Mouse (Mus musculus) cerebellum, adult 11 months (tissue): ENCODE results near the gene Pik3c2a.
"Not testable (repeated sequence)": the region's sequence is repeated elsewhere in the genome, so short reads cannot be mapped to it uniquely, and the experiment has no call there.

Source experiments
- DNase-seq: peaks from one replicate; pipeline ENCODE4 v3.0.0; 2022

The Pik3c2a gene

GRCm38 (mm10) chr7:116379181-116379580, 64.1 kb downstream of the Pik3c2a start:
- DNase-seq: not testable (repeated sequence)

DNA sequence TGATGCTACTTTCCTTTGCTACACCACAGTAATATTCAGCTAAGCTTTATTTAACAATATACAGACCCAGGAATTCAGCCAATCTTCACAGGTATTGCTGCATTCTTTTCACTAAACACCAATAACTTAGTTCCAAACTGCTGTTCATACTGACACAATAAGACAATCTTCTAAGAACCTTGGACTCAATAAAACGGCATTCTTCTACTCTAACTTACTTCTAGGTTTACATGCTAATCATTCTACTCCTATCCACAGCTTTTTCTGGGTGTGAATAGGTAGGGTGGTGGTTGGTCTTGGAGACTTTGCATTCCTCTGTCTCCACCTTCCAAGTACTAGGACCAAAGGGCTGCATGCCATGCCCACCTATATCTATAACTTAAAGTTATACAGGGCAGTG, 69.0 kb downstream of the Pik3c2a start:
- DNase-seq: no peak

GRCm38 (mm10) chr7:116336226-116336625, 107.0 kb downstream of the Pik3c2a start:
- DNase-seq: peak; percentile 31

DNA sequence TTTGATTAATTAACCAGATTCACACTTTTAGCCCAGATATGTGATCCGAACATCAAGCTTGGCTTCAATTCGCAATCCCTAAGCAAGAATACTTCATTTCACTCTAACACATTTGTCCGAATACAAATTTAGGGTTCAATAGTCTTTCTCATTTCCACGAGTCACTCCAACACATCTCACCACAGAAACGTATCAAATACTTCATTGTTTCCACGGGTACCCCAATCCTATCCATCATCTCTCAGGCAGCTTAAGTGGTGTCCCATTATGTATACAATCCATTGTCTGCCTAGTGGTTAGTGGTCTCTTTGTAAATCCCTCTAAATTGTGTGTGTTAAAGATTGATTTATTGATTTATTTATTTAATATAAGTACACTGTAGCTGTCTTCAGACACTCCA, 108.1 kb downstream of the Pik3c2a start:
- DNase-seq: no peak

DNA sequence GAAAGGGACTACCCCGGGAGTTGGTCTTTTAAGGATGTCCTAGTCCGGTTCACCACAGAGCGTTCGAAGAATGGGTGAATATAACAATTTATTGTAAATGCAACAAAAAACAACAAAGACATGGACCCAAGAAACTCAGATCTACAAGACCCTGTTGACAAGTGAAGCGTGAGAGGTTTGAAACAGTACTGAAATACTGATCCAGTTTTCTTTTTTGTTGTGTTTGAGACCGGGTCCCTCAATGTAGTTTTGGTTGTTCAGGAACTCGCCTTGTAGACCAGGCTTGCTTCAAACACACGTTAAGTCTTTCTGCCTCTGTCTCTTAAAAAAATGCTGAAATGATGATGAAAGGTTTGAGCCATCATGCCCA, 108.6 kb downstream of the Pik3c2a start:
- DNase-seq: no peak

- peak; percentile 96 for DNase-seq
Observed at GRCm38 (mm10) chr7:116333713-116334668, 109.3 kb downstream of the Pik3c2a start, which contains the start of gene Rps13. TSS of gene Rps13 (minus strand) at chr7:116334195.

DNA sequence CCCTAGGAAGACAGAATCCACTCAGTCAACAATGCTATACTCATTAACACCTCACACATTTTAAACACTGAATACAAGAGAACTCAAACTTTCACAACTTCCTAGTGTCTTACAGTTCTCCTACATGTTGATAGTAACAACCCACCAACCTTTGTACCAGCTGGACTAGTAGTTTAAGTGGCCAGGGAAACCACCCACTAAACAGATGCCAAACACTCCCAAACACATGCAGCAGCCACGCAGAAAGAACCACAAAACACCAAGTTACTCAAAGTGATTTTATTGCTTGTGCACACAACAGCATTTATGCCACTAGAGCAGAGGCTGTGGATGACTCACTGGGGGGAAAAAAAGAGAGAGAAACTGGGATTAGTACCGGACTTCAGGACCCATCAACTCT, 112.0 kb downstream of the Pik3c2a start:
- DNase-seq: no peak

DNA sequence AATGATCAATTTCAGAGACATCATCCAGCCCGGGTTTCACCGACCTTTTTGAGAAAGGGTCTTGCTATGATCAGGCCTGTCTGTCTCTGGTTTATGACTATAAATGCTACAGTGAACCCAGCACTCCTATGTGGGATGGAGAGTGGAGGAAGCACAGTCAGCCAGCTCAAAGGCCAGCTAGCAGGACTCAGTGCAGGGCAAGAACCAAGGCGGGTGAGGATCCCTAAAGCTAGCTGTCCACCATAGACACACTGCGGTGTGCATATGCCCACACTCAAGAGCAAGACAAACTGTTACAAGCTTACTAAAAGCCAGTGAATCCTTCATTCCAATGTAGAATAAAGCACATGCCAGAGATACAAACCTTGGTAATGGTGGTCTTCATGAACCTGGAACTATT, 113.4 kb downstream of the Pik3c2a start:
- no peak for DNase-seq

DNA sequence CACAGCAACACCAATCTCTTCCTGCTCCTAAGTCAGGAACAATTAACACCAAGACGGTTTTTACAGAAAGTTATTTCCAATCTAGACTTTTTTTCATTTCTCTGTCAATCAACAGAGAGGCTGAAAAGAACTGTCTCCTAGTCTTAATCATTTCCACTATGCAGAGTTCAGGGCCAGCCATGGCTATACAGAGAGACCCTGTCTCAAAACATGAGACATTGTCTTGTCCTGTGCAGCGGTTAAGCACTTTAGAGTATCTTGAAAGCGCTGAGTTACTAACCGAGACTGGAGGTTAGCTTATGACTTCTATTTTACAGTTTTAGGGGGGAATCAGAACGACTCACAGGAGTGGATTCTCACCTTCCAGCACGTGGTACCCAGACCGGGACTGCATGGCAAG, 114.5 kb downstream of the Pik3c2a start:
- no peak for DNase-seq

DNA sequence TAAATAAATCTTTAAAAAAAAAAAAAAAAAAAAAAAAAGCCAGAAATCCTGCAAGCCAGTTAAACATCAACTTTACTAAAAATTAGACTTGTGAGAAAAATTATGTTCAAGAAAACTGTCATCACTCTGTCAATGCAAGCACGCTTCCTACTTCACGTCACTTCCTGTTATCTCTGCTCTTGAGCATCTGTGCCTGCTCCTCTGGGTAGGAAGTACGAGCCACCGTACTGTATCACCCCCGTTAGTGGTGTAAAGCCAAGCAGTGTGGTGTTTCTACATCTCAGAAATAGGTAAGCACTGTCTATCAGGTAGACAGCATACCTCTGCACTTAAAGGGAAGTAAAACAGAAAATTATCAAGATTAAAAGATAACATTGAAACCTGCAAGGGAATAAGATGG, 115.3 kb downstream of the Pik3c2a start:
- no peak for DNase-seq

DNA sequence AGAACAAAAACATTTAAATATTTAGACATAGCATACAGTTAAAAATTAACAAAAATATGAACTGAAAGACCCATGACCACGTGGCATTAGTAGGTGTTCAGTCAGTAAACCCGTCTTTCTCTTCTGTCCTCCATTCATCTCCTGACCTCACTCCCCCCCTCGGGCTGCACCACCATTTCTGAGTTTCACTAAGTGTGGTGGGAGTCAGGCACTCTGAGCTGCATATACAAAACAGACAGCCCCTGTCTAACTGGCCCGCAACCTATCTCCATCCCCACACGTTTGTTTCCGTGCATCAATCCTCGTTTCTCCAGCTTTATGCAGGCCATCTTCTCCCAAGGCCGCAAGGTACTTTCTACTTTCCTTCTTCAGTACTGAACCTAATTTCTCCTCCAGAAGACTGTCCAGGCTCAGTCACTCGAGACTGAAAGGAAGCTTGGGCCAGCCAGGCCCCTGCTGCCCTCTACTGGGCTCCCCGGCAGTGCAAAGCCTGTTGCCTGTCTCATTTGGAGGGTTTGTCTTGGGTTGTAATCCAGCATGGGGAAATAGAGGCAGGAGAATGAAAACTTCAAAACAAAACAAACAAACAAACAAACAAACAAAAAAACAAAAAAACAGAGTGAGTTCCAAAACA, 119.8 kb downstream of the Pik3c2a start:
- peak; percentile 34 for DNase-seq

DNA sequence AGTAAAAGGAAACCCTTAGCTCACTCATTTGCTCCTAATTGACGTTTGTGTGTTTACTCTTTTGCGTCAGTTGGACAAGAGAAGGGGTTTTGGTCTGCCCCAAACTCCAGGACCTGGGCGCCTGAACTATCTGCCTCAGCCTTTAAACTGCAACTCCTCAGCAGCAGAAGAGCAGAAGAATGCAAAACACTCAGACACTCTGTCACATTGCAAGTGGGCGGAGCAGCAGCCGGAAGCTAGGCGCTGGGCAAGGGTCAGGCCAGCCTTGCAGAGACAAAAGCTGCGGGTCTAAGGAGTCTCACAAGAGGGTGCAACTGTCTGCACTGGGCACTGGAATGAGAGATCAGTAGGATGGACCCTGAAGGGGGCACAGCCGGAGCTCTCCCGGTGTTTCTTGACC, 133.8 kb downstream of the Pik3c2a start:
- DNase-seq: no peak

DNA sequence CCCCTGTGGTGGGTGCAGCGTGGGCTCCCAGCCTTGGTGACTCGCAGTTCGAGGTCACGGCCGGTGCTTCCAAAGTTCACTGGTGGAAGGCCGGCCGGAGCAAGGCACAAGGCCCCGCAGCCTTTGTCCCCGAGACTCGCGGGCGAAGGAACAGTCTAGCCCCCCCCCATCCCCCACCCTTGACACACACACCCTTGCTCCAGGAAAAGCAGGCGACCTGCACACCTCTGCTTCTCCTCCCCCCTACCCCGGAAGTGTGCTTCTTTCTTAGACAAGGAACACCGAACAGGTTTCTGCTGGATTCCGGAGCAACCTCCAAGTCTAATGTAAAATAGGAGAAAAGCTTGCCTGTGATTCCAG, 134.6 kb downstream of the Pik3c2a start:
- no peak for DNase-seq

GRCm38 (mm10) chr7:116307871-116308631, 135.2 kb downstream of the Pik3c2a start, which contains the start of gene Plekha7:
TSS of gene Plekha7 (minus strand) at chr7:116308376.
- DNase-seq: peak; percentile 21

DNA sequence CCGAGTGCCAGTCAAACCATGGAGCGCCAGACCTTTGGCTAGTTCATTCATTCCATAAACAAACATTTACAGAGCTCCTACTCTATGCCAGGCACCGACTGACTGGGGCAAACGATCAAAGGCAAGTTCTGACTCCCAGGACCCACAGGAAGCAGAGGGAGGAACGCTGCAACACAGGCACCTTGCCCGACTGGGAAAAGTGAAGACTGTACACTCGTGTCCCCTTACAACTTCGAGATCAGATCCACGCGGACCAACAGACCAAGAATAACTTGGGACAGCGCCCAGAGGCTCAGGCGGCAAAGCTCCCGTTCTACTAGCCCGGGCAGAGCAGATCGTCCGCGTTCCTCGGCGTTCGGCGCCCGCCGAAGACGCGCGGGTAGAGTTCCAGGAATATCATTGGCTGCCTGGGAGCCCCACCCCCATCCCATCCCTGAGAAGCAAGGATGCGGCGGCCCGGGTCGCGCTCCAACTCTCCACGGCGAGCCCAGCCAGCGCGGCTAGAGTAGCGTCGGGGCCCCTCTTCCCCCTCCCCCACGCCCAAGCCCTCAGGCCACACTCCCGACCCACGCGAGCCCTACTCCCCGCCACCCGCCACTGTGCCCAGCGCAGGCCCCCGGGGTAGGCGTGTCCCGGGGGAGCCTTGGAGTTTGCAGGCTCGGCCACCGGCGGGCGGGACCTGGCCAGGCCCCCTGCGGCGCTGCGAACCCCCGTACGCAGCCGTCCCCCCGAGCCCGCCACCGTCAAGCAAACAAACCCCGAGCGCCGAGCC, 136.0 kb downstream of the Pik3c2a start:
- DNase-seq: peak; percentile 29

DNA sequence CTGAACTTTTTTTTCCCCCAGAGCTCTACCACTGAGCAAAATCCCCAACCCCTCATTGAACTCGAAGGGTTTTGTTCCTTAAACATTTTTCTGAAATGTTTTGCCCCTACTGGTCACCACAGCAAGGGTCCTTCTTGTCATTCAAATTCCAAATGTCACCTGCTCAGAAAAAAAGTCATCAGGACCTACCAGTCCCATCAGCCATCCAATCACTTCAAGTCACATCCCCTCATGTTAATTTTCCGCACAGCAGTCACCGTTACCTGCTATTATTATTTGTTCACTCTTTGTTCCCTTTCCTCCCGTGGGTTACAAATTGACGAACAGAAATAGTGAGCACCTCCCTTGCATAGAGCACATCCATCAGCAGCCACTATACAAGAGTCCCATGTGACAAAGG, 136.6 kb downstream of the Pik3c2a start:
- DNase-seq: no peak

DNA sequence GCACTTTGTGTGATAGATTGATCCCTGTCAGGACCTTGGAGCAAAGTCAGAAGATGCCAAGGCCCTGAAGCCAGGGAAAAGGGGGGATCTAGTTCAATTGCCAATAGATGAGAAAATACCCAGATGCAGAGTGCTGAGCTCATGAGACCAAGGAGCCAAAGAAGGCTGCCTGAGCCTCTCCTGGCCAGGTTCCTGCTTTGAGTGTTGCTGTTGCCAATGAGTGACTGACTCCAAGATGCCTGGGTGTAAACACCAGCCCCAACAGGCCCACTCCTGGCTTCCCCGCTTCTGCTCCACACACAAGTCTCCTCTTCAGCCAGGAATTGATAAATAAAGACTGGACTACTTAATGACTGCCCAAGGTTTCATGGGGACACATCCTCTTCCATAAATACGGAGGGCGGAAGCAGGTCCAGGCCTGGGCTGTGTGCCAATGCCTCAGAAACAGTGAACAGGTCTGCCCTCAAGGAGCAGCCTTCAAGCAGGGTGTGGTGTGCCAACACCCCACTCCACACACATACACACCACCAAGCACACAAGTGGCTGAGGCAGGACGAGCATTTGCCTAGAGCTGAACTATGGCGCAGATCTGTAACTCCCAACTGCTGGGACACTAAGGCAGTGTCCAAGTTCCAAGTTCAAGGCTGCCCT, 141.5 kb downstream of the Pik3c2a start:
- DNase-seq: no peak

- DNase-seq: no peak
Observed at GRCm38 (mm10) chr7:116301144-116301543, 142.1 kb downstream of the Pik3c2a start.

- DNase-seq: no peak
Observed at GRCm38 (mm10) chr7:116298851-116299250, 144.4 kb downstream of the Pik3c2a start.

- DNase-seq: no peak
Observed at GRCm38 (mm10) chr7:116298389-116298788, 144.9 kb downstream of the Pik3c2a start.

- DNase-seq: no peak
Observed at GRCm38 (mm10) chr7:116294961-116295360, 148.3 kb downstream of the Pik3c2a start.

DNA sequence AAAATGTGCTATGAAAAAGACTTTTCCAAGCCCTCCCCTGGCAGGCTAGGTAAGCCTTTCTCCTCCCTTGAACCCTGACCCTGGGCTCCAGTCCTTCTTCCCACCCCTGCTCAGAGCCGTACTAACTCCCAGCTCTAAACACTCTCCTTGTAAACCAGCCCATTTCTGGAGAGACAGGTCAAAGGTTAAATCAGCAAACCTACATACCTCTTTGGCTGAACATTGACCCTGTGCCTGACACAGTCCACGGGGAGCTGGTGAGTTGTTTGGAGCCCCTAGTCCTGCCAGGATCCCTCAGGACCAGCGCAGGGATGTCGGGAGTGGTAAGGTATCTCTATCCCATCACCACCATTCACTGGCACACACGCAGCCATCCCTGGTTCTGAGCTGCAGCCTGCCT, 150.9 kb downstream of the Pik3c2a start:
- DNase-seq: no peak
